Mouse (Mus musculus): ENCODE data around the gene Nabp2.

Gene Nabp2

GRCm38 (mm10) chr10:128388941-128389340, 22.4 kb downstream of the Nabp2 start:
- no peak for DNase-seq (ENCODE audit: low read depth, low spot score)

DNA sequence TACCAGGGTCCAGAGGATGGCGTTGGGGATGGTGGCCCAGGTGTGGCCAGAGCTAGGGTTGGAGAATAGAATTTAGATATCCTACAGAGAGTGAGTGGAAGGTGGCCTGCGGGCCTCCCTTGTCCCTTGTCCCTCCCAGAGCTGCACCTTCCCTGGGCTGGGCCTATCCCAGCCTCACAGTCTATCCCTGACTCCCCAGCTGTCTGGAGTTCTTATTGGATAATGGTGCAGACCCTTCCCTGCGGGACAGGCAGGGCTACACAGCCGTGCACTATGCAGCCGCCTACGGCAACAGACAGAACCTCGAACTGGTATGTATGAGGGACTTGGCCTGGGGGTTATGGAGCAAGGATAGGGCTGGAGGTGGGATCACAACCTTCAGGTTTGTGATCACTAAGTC, 25.4 kb downstream of the Nabp2 start:
- DNase-seq (ENCODE audit: low read depth, low spot score): no peak

- no peak for DNase-seq (ENCODE audit: low read depth, low spot score)
Measured at GRCm38 (mm10) chr10:128382482-128382881, 28.8 kb downstream of the Nabp2 start.

GRCm38 (mm10) chr10:128380565-128380964, 30.7 kb downstream of the Nabp2 start:
- peak; percentile 37 for DNase-seq (ENCODE audit: low read depth, low spot score)

DNA sequence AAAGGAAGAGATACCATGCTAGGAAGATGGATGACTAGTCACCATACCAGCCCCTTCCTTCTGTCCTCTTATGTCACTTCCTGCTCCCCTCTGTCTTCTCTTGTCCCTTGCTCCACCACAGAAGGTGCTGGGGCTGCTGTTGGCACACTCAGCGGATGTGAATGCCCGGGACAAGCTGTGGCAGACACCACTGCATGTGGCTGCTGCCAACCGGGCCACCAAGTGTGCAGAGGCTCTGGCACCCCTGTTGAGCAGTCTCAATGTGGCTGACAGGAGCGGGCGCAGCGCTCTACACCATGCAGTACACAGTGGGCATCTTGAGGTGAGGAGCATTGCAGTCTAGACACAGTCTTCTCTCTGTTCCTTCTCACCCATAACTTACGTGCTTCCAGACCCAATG, 32.0 kb downstream of the Nabp2 start:
- no peak for DNase-seq (ENCODE audit: low read depth, low spot score)

DNA sequence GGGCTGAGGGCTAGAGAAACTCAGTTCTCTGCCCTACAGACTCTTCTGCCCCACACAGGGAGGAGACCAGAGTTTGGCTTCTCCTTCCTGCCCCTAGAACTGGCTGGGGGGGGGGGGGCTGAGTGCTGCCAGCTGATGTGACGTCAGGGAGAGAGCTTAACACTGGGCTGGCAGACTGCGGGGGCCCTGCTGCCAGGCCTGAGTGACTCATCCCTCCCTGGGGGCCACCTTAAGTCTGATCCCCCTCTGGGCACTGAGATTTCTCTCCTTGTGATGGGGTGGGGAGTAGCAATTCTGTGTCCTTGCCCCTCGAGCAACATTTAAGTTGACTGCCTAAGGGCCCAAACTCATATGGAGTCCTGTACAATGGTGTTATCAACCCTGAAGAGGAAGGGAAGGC, 32.8 kb downstream of the Nabp2 start:
- DNase-seq (ENCODE audit: low read depth, low spot score): no peak

DNA sequence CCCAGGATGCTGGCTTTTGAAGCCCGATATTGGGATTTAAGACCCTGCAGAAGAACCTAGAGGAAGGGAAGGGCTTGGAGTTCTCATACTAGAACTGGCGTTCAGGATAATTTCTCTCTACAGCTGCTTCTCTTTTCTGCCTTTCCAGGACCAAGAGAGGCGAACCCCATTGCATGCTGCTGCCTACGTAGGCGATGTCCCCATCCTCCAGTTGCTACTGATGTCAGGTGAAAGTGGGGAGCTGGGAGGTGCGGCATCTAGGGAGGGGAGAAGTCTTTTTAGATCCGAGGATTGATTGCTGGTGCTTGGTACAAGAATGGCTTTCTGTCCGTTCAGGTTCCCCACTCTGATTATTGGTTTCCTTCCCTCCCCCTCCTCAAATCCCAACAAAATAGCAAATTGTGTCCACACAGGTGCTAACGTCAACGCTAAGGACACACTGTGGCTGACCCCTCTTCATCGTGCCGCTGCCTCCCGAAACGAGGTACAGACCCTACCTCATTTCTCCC, 33.3 kb downstream of the Nabp2 start:
- no peak for DNase-seq (ENCODE audit: low read depth, low spot score)

DNA sequence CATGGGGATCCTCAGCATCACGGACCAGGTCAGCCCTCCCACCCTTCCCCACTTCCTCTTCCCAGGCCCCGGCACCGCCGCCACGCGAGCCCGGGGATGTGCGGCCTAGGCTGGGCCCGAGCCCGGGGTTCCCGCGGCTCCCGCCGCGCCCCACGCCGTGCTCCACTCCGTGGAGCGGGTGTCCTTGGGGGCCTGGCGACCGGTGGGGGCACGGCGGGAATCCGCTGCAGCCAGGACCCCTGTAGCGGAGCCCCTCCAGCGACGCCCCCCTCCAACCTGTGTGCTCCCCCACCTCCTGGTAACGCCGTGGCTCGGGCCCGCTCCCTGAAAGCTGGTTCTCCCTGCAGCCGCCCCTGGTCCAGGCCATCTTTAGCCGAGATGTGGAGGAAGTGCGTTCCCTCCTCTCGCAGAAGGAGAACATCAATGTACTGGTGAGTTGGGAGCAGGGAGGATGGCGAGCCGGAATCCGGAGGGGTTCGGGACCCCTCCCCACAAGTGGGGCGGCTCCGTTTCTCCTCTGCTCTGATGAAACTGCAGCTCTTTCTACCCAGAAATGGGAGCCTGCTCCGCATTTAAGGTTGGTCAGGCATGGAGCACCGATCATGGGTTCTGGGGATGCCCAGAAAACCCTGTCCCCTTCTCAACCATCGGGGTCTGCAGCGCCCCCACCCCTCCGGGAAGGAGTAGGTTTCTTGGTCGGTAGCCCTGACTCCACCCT, 33.9 kb downstream of the Nabp2 start:
- DNase-seq (ENCODE audit: low read depth, low spot score): no peak

DNA sequence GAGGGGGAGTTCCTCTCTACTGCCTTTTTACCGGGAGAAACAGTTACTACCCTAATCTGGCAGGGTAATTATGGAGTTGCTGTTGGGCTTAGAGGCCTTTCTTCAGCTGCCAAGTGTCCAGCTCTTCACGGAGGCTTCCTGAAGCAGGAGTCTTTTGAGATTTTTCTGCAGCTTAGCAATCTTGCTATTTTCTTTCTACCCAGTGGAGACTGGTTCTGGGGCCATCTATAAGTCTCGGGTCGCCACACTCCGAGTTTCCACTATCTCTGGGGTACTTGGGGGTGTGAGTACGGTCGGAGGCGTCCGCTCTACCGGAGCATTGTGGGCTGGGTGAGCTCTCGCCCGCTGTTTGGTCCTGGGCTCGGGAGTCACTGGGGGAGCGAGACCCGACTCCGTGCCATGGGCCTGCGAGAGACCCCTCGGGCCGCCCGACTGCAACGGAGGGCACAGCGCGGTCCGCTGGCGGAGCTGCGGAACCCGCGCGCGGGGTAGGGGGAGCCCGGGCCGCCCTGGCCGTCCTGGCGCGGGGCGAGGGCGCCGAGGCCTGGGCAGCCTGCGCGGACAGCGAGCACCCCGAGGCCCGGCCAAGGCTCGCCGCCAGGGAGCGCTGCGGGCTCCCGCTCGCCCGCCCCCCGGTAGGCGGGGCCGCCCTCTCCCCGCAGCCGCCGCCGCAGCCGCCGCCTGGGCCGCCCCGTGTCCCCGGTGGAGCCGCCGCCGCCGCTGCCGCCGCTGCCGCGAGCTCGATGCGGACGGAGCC, 34.7 kb downstream of the Nabp2 start, which contains the start of gene Ankrd52:
Ankrd52 (plus strand) TSS at position 661 of the 757 bp plus-strand sequence.
- peak; percentile 87 for DNase-seq (ENCODE audit: low read depth, low spot score)

DNA sequence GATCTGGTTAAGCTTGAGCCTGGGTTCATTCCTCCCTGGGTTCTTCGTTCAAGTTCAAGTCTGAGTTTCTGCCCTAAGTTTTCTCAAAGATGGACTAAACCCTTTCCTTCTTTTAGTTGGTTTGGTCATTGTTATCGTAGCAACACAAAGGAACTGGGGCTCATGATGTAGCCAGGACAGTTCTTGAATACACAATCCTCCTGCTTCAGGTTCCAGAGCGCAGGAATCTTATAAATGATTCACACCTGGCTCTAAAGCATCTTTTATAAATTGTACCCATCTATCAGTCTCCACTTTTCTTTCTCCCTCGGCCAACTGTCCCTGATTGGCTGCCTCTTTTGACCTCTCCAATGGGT, 35.2 kb downstream of the Nabp2 start:
- DNase-seq (ENCODE audit: low read depth, low spot score): no peak

DNA sequence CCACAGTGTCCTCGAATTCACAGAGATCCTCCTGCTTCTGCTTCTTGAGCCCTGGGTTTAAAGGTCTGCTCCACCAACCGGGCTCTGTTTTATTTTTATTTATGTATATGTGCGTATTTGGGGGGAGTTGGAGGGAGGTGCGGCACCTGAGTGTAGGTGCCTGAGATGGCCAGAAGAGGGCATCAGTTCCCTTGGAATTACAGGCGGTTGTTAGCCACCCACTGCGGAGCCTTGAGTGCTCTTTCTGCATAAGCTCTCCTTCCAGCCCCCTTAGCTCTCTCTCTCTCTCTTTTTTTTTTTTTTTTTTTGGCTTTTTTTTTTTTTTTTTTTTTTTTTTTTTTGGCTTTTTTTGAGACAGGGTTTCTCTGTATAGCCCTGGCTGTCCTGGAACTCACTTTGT, 36.9 kb downstream of the Nabp2 start:
- peak; percentile 46 for DNase-seq (ENCODE audit: low read depth, low spot score)

DNA sequence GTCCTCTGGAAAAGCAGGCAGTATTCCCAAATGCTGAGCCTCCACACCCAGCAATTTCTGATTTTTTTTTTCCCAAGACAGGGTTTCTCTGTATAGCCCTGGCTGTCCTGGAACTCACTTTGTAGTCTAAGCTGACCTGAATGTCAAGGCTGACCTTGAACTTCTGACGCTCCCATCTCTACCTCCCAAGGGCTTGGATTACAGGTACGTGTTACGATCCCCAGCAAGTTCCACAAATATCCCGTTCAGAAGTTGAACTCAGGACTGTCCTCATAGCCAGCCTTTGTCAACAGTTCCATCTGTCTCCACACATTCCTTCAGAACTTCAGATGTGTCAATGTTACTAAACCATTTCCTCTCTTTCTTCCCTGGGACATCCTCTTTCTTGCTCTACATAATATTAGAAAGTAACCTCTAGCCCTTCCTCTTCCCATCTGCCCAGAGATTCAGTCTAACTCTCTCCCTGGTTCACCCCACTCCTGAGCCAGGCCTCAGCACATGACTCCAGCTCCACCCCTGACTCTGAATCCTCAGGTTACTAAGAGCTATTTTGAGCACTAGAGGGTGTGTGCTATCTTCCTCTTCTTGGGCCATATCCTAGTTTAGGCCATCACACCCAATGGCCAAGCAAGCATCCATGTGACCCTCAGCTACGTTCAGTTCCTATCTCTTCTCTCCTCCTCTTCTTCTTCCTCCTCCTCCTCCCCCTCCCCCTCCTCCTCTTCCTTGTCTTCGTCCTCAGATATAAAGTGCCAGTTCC, 38.1 kb downstream of the Nabp2 start:
- DNase-seq (ENCODE audit: low read depth, low spot score): no peak

DNA sequence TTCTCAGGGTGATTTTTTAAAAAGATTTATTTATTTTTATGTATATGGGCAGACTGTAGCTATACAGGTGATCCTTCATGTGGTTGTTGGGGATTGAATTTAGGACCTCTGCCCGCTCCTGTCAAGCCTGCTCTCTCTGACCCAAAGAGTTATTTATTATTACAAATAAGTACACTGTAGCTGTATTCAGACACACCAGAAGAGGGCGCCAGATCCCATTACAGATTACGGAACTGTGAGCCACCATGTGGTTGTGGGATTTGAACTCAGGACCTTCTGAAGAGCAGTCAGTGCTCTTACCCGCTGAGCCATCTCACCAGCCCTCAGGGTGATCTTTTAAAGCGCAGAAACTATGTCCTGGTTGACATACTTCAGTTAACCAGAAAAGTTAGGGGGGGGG, 39.1 kb downstream of the Nabp2 start:
- no peak for DNase-seq (ENCODE audit: low read depth, low spot score)

DNA sequence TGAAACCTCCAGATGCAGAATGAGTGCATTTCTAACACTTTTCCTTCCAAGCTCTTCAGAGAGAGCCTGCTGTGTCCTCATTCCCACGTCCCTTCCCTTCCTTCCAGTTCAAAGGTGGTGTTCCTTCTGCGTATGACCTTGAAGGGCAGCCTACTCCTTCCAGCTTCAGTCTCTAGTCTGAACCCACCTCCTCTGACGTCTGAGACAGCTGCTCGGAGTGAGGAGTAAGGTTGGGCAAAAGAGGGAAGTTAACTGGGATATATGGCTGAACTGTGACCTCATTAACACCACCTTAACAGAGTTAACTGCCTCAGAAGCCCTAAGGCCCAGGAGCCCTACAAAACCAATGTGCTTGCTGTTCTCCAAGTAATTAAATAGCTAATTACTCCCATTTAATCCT, 40.7 kb downstream of the Nabp2 start:
- DNase-seq (ENCODE audit: low read depth, low spot score): no peak

GRCm38 (mm10) chr10:128370021-128370420, 41.3 kb downstream of the Nabp2 start:
- no peak for DNase-seq (ENCODE audit: low read depth, low spot score)

- DNase-seq (ENCODE audit: low read depth, low spot score): no peak
Measured at GRCm38 (mm10) chr10:128369599-128369998, 41.7 kb downstream of the Nabp2 start.

DNA sequence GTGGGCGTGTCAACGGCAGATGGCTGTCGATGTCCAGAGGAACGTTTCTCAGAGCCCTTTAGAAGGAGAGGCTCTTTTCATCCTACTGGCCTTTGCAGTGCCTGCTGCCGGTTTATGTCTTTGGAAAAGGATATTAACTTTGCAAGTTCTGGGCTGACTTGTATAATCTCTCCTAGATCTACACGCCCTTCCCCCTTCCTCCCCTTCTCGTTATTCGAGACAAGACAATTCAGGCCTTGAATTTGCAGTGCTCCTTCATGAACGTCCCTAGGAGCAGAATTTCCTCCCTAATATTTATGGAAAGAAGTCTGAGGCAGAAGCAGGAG, 42.1 kb downstream of the Nabp2 start:
- DNase-seq (ENCODE audit: low read depth, low spot score): no peak

DNA sequence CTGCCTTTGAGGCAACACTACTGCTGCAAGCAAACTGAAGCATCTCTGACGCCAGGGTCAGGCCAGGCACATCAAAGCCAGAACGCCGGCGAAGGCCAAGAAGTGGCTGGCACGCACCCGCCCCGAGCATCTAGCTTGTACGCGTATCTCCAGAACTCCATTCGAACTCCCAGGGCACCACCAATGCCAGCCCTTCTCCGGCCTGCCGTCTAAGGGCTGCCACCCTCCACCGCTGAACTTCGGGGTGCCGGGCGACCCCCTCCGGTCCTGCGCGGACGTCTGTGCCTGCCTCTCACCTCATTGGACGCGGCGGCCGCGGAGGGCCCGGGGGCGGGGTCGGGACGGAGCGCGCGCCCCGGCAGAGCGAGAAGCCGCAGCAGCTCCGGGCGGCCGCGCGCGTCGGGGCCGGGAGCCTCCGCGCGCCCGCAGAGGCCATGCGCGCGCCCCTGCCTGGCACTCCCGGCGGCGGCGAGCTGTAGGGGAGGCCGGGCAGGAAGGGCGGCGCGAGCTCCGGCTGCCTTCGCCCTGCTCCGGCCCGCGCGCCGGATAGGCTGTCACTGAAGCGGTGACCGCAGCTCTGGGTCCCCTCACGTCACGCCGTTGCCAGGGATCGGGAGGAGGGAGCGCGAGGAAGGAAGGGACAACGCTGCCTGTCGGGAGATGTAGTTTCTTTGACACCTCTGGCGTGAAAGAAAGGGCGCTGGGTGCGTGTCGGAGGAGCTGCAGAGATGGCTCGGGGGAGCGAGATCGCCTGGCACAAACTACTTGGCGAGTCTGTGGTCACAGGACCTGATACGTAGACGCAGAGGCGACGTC, 42.7 kb downstream of the Nabp2 start, which contains the start of gene Coq10a:
Coq10a (minus strand) TSS at position 596 of the 816 bp plus-strand sequence.
- DNase-seq (ENCODE audit: low read depth, low spot score): peak; percentile 96

DNA sequence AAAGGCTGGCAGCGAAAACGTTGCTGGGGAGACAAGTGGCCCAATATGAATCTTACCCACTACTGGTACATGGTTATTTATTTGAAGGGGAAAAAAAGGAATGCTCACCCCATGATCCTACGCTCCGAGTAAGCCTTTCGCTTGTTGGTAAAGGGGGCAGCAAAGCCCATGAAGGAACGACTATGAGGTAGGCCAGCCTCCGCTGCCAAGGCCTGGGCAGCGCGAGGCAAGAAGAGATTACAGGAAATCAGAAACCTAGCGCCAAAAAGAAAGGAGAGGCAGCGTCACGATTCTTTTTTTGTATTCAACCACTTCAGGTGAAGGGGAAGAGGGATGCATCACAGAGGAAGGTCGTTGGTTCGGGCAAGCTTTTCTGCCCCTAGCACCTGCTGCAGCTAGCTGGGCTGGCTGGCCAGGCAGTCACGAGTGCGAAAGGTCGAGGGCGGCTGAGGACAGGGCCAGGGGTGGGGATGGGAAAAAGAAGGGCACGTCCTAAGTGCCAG, 43.3 kb downstream of the Nabp2 start:
- DNase-seq (ENCODE audit: low read depth, low spot score): peak; percentile 47

- DNase-seq (ENCODE audit: low read depth, low spot score): no peak
Measured at GRCm38 (mm10) chr10:128362568-128362967, 48.7 kb downstream of the Nabp2 start.

GRCm38 (mm10) chr10:128361836-128362235, 49.5 kb downstream of the Nabp2 start:
- no peak for DNase-seq (ENCODE audit: low read depth, low spot score)

Measured in CD4-positive helper T cell, adult 2 months (primary cell).